Mouse (Mus musculus): ENCODE measurements around the gene Slc51a. TPM values are rescaled to one million over a fixed set of nuclear protein-coding genes. Genes with fewer than 3 reads are reported as not detected.

The Slc51a gene
- polyA plus RNA-seq, 1 experiment from 2014 or later, result 0.41 TPM

- TF ChIP-seq EP300 (IDR thresholded peaks at IDR 0.05) (no peak), CTCF (IDR thresholded peaks at IDR 0.05) (no peak)
- Histone ChIP-seq H3K27me3 (replicated peaks; ENCODE audit: insufficient read depth, low read length) (no peaks in the 10 kb centered on the region), H3K4me3 (ENCODE audit: low read depth, low read length) (no peak overlapping the region), H3K27ac (ENCODE audit: low read length) (no peak overlapping the region), H3K9ac (replicated peaks; ENCODE audit: low read depth) (no peak overlapping the region), H3K4me2 (replicated peaks; ENCODE audit: low read depth, low read length) (no peak overlapping the region), H3K36me3 (ENCODE audit: insufficient read depth, low read length) (no peaks in the 10 kb centered on the region), H3K9me3 (ENCODE audit: low read length) (no peaks in the 10 kb centered on the region), H3K4me1 (ENCODE audit: insufficient read depth, low read depth, low read length) (peaks cover 5% of the 10 kb centered on the region; the same call in 1 of the 2 replicates)
- ATAC-seq (no peak), DNase-seq (ENCODE audit: low spot score) (peak; percentile 54)
- WGBS, result 49% methylated on average over 18 of the region's 18 CpGs
These were observed 23.0 kb upstream of the Slc51a start for GRCm38 (mm10) chr16:32510399-32511337.

- Histone ChIP-seq H3K4me2 (replicated peaks; ENCODE audit: low read depth, low read length) (no peak overlapping the region), H3K4me3 (ENCODE audit: low read depth, low read length) (no peak overlapping the region), H3K4me1 (ENCODE audit: insufficient read depth, low read depth, low read length) (peaks cover 5% of the 10 kb centered on the region; the same call in 1 of the 2 replicates), H3K9me3 (ENCODE audit: low read length) (no peaks in the 10 kb centered on the region), H3K27ac (ENCODE audit: low read length) (no peak overlapping the region), H3K36me3 (ENCODE audit: insufficient read depth, low read length) (no peaks in the 10 kb centered on the region), H3K27me3 (replicated peaks; ENCODE audit: insufficient read depth, low read length) (no peaks in the 10 kb centered on the region), H3K9ac (replicated peaks; ENCODE audit: low read depth) (no peak overlapping the region)
- ATAC-seq, result peak; percentile 67
- 27% methylated on average over 9 of the region's 9 CpGs for WGBS
- peak; percentile 34 for DNase-seq (ENCODE audit: low spot score)
- TF ChIP-seq EP300 (IDR thresholded peaks at IDR 0.05) (no peak), CTCF (IDR thresholded peaks at IDR 0.05) (peak; percentile 19)
These were observed 21.6 kb upstream of the Slc51a start for GRCm38 (mm10) chr16:32509066-32509942.

- peak; percentile 20; the same call in 1 of the 2 replicates for ATAC-seq
- H3K4me2 ChIP-seq (replicated peaks; ENCODE audit: low read depth, low read length), result no peak overlapping the region
- H3K27ac ChIP-seq (ENCODE audit: low read length), result no peak overlapping the region
These were observed 20.9 kb upstream of the Slc51a start for GRCm38 (mm10) chr16:32508506-32509065.

GRCm38 (mm10) chr16:32508035-32508434 is 20.4 kb upstream of the Slc51a start:
- DNase-seq (ENCODE audit: low spot score) (no peak), ATAC-seq (no peak)
- no peaks in the 10 kb centered on the region for H3K36me3 ChIP-seq (ENCODE audit: insufficient read depth, low read length)
- H3K9me3 ChIP-seq (ENCODE audit: low read length), result no peaks in the 10 kb centered on the region
- no peak overlapping the region for H3K4me3 ChIP-seq (ENCODE audit: low read depth, low read length)
- H3K27ac ChIP-seq (ENCODE audit: low read length), result no peak overlapping the region
- no peak for TF ChIP-seq CTCF (IDR thresholded peaks at IDR 0.05)
- H3K4me2 ChIP-seq (replicated peaks; ENCODE audit: low read depth, low read length), result no peak overlapping the region
- peaks cover 5% of the 10 kb centered on the region; the same call in 1 of the 2 replicates for H3K4me1 ChIP-seq (ENCODE audit: insufficient read depth, low read depth, low read length)
- WGBS, result 69% methylated on average over 5 of the region's 5 CpGs
- H3K27me3 ChIP-seq (replicated peaks; ENCODE audit: insufficient read depth, low read length), result no peaks in the 10 kb centered on the region
- no peak overlapping the region for H3K9ac ChIP-seq (replicated peaks; ENCODE audit: low read depth)

More at GRCm38 (mm10) chr16:32508506-32509065, 20.9 kb upstream of the Slc51a start:
- Histone ChIP-seq H3K4me1 (ENCODE audit: insufficient read depth, low read depth, low read length) (peaks cover 5% of the 10 kb centered on the region; the same call in 1 of the 2 replicates), H3K27me3 (replicated peaks; ENCODE audit: insufficient read depth, low read length) (no peaks in the 10 kb centered on the region), H3K9me3 (ENCODE audit: low read length) (no peaks in the 10 kb centered on the region), H3K36me3 (ENCODE audit: insufficient read depth, low read length) (no peaks in the 10 kb centered on the region), H3K4me3 (ENCODE audit: low read depth, low read length) (no peak overlapping the region), H3K9ac (replicated peaks; ENCODE audit: low read depth) (no peak overlapping the region)
- 32% methylated on average over 3 of the region's 3 CpGs for WGBS
- DNase-seq (ENCODE audit: low spot score), result no peak
- TF ChIP-seq CTCF (IDR thresholded peaks at IDR 0.05) (no peak), EP300 (IDR thresholded peaks at IDR 0.05) (no peak)

GRCm38 (mm10) chr16:32507407-32507806 is 19.7 kb upstream of the Slc51a start:
- Histone ChIP-seq H3K27ac (ENCODE audit: low read length) (no peak overlapping the region), H3K9me3 (ENCODE audit: low read length) (no peaks in the 10 kb centered on the region), H3K27me3 (replicated peaks; ENCODE audit: insufficient read depth, low read length) (no peaks in the 10 kb centered on the region), H3K4me1 (ENCODE audit: insufficient read depth, low read depth, low read length) (peaks cover 5% of the 10 kb centered on the region; the same call in 1 of the 2 replicates), H3K4me2 (replicated peaks; ENCODE audit: low read depth, low read length) (no peak overlapping the region), H3K9ac (replicated peaks; ENCODE audit: low read depth) (no peak overlapping the region), H3K4me3 (ENCODE audit: low read depth, low read length) (no peak overlapping the region), H3K36me3 (ENCODE audit: insufficient read depth, low read length) (no peaks in the 10 kb centered on the region)
- 23% methylated on average over 9 of the region's 9 CpGs for WGBS
- TF ChIP-seq CTCF (IDR thresholded peaks at IDR 0.05) (peak; percentile 90), EP300 (IDR thresholded peaks at IDR 0.05) (no peak)
- DNase-seq (ENCODE audit: low spot score) (peak; percentile 46), ATAC-seq (peak; percentile 11; the same call in 1 of the 2 replicates)
